Mouse (Mus musculus) left cerebral cortex, postnatal 4 days (tissue): Measurements from ENCODE around the gene Klk13. TPM values are rescaled to one million over a fixed set of nuclear protein-coding genes. Genes with fewer than 3 reads are reported as not detected.

Source experiments
- DNase-seq: peaks from one replicate; pipeline ENCODE4 v3.0.0-alpha.2; 2022
- intact Hi-C: fragments of 180-260 bp; cut with DNase I; formaldehyde crosslinking; loops from one replicate; pipeline ENCODE4 v1.15.1; 2025
- total RNA-seq, 2 experiments: library from RNA; stranded (reverse); gene quantifications; 2 replicates each; pipeline ENCODE4 v1.2.3; 2021

The Klk13 gene
- total RNA-seq, 2 experiments from 2014 or later: not detected

- DNase-seq: no peak
- intact Hi-C loops: no loop called here
Observed at GRCm38 (mm10) chr7:43770701-43771100, 58.3 kb downstream of the Klk13 start.

- no peak for DNase-seq
- intact Hi-C loops: no loop called here
Observed at GRCm38 (mm10) chr7:43771916-43772315, 59.5 kb downstream of the Klk13 start.

DNA sequence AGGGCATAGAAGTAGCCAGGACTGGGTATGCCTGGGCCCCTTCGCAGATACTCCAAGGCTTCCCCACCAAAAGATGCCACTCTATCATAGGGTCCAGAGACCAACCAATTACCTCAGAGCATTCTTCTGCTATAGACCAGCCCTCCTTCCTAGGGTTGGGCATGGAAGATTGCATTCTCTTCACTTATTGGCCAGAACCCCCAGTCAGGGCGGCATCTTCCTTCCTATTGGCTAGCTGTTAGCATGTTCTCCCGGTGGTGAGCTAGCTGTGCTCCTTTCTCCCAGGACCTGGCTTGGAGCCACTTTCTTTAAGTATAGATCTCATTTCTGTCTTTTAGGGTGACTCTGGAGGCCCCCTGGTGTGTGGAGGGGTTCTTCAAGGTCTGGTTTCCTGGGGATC is 60.5 kb downstream of the Klk13 start:
- intact Hi-C loops: no loop called here
- no peak for DNase-seq

DNA sequence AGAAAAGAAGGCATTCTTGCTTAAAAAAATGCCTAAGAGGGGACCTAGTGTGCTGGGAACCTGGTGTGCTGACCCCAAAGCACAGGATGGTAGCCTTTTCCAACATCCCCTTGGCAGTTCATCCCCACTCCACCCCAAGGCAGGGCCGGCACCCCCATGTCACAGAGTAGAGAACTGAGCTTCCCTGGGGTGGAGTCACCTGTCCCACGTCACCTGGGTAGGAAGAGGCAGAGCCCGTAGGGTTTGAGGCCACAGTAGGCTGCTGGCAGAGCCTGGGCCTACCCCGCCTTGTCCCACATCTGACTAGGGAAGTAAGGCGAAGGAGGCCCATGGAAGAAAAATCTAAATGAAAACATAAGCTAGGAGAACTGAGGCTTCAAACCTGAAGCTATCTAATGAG is 62.0 kb downstream of the Klk13 start, which contains the start of gene Klk11:
Gene Klk11, plus strand, starts transcription at position 241 of the 400 bp plus-strand sequence.
- no peak for DNase-seq

DNA sequence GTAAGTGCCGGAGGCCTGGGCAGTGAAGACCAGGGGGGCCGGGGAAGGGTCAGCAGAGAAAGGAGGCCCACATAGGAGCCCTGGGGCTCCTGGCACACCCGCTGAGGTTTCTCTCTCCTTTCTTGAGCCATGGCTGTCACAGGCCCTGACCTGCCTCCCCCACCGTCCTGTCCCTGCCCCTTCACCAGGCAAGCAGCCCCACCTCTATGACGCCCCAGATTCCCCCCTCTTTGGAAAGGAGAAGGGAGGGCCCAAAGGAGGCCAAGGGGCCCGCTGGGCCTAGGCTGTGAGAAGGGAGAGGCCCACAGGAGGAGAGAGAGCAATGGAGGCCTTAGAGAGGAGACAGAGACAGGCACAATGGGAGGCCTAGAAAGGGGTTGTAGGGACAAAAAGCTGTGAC is 62.4 kb downstream of the Klk13 start:
- intact Hi-C loops: no loop called here
- DNase-seq: no peak

More for the DNA sequence above, 62.0 kb downstream of the Klk13 start, which contains the start of gene Klk11:
- intact Hi-C loops: no loop called here

DNA sequence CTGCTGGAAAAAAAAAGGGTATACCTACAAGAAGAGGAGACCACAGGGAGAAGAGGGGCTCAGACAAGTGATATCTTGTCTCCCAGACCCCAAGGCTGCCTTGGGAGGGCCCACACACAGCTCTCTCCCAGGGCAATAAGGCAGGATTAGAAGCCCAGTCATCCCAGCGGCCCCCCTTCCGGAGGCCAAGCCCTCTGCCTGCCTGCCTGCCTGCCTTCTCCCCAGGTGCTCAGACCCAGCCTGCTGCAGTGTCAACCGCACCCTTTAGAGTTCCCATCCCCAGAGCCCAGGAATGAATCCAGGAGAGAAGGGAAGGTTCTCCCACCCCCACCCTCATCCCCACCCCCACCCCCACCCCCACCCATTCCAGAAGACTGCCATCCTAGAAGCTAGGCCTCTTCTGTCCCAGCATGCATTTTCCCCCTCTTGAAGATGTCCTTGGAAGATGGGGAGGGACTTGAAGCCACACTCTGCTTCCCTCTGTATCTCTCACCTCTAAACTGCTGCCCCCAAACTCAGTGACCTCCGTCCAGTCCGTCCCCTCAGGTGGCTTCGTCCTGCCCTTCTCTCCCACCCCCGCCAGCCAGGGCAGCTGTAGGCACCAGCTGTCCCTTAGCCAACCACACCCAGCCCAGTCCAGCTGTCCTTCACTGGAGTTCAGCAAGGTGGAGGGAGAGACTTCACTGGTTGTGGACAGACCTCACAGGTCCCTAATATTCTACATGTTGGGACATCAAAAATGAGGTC is 63.1 kb downstream of the Klk13 start:
- no peak for DNase-seq
- intact Hi-C loops: no loop called here

DNA sequence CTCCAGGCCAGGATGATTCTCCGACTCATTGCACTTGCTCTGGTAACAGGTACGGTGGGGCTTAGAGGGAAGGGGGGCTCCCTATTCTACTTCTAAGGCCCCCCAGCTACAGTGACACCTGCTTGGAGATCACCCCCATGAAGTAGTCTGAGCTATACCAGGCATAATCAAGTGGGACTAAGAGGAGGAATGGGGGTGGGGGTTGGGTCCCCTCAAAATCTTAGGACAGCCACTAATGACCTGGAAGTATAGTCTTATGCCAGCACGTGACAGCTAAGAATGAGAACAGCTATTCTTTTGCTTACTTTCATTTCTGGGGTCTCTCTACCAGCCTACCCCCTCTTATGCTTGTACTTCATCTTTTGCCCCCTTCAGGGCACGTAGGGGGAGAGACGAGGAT is 64.1 kb downstream of the Klk13 start:
- intact Hi-C loops: no loop called here
- DNase-seq: no peak

Other genes with a start within 250 kb of the Klk13 start
- gene Vsig10l, start 249.4 kb upstream of the Klk13 start, total RNA-seq: 1 to 10 TPM; 5.4 to 7.5 TPM
- 10 to 100 TPM; 57.1 to 59.1 TPM for gene Iglon5, start 222.5 kb upstream of the Klk13 start, total RNA-seq
- not detected for gene 4931406B18Rik, start 206.6 kb upstream of the Klk13 start, total RNA-seq
- gene Cd33, start 168.1 kb upstream of the Klk13 start, total RNA-seq: 1 to 10 TPM; 2.3 to 2.5 TPM
- 1 to 10 TPM; 7.5 to 9.7 TPM for gene Zfp658, start 150.3 kb upstream of the Klk13 start, total RNA-seq
- gene Zfp719, start 133.0 kb upstream of the Klk13 start, total RNA-seq: 10 to 100 TPM; 18.5 to 19.9 TPM
- gene Zfp819, start 105.4 kb upstream of the Klk13 start, total RNA-seq: under 1 TPM in 1 of 2 experiments, not detected in 1; 0.34 TPM
- gene Ceacam18, start 77.9 kb upstream of the Klk13 start, total RNA-seq: under 1 TPM in 1 of 2 experiments, not detected in 1; 0.24 TPM
- under 1 TPM; 0.24 to 0.80 TPM for gene Siglece, start 52.4 kb upstream of the Klk13 start, total RNA-seq
- 10 to 100 TPM; 20.8 to 22.5 TPM for gene Ctu1, start 40.6 kb upstream of the Klk13 start, total RNA-seq
- gene Klk14, start 22.1 kb upstream of the Klk13 start, total RNA-seq: under 1 TPM in 1 of 2 experiments, not detected in 1; 0.28 TPM
- gene Klk12, start 56.3 kb downstream of the Klk13 start, total RNA-seq: not detected
- gene Klk11, start 62.0 kb downstream of the Klk13 start, total RNA-seq: not detected
- gene Klk10, start 68.5 kb downstream of the Klk13 start, total RNA-seq: not detected
- not detected for gene Klk9, start 79.3 kb downstream of the Klk13 start, total RNA-seq
- 10 to 100 TPM; 13.5 to 16.7 TPM for gene Klk8, start 85.0 kb downstream of the Klk13 start, total RNA-seq
- gene Klk7, start 98.7 kb downstream of the Klk13 start, total RNA-seq: under 1 TPM in 1 of 2 experiments, not detected in 1; 0.36 TPM
- gene Klk6, start 111.9 kb downstream of the Klk13 start, total RNA-seq: not detected
- gene Klk5, start 129.4 kb downstream of the Klk13 start, total RNA-seq: not detected
- gene Klk4, start 168.6 kb downstream of the Klk13 start, total RNA-seq: not detected
- gene Klk15, start 221.2 kb downstream of the Klk13 start, total RNA-seq: not detected
- not detected for gene Klk1b8, start 238.1 kb downstream of the Klk13 start, total RNA-seq